Mouse (Mus musculus): Measurements from ENCODE around the gene Myo1g. TPM values are rescaled to one million over a fixed set of nuclear protein-coding genes. Genes with fewer than 3 reads are reported as not detected.
A peak's percentile ranks its signal among the peaks of the same experiment; 100 is the strongest.

Myo1g gene
- polyA plus RNA-seq, 1 experiment from 2014 or later, result 1.8 TPM

- H3K27me3 ChIP-seq (replicated peaks), result no peaks in the 10 kb centered on the region
- H3K27ac ChIP-seq, result no peak overlapping the region
- ATAC-seq, result no peak
- H3K9me3 ChIP-seq, result no peaks in the 10 kb centered on the region
- H3K4me1 ChIP-seq (replicated peaks), result 0 out of 2 replicates have a peak, but pooled peaks cover 3% of the 10 kb centered on the region
- WGBS, result 43% methylated on average over 6 of the region's 6 CpGs
- H3K36me3 ChIP-seq, result no peaks in the 10 kb centered on the region
- no peak overlapping the region for H3K9ac ChIP-seq
- no peak overlapping the region for H3K4me3 ChIP-seq (replicated peaks)
- H3K4me2 ChIP-seq (replicated peaks), result no peak overlapping the region
Measured at GRCm38 (mm10) chr11:6481669-6482185, 39.0 kb downstream of the Myo1g start.

GRCm38 (mm10) chr11:6480681-6481405 is 39.9 kb downstream of the Myo1g start:
- Histone ChIP-seq H3K4me3 (replicated peaks) (no peak overlapping the region), H3K27ac (no peak overlapping the region), H3K36me3 (no peaks in the 10 kb centered on the region), H3K9me3 (no peaks in the 10 kb centered on the region), H3K9ac (no peak overlapping the region), H3K4me2 (replicated peaks) (no peak overlapping the region), H3K27me3 (replicated peaks) (no peaks in the 10 kb centered on the region), H3K4me1 (replicated peaks) (0 out of 2 replicates have a peak, but pooled peaks cover 3% of the 10 kb centered on the region)
- ATAC-seq, result no peak
- 80% methylated on average over 13 of the region's 13 CpGs for WGBS

- no peaks in the 10 kb centered on the region for H3K9me3 ChIP-seq
- H3K9ac ChIP-seq, result no peak overlapping the region
- no peak overlapping the region for H3K4me3 ChIP-seq (replicated peaks)
- H3K36me3 ChIP-seq, result no peaks in the 10 kb centered on the region
- 0 out of 2 replicates have a peak, but pooled peaks cover 3% of the 10 kb centered on the region for H3K4me1 ChIP-seq (replicated peaks)
- no peaks in the 10 kb centered on the region for H3K27me3 ChIP-seq (replicated peaks)
- H3K27ac ChIP-seq, result no peak overlapping the region
- 68% methylated on average over 7 of the region's 7 CpGs for WGBS
- ATAC-seq, result no peak
- H3K4me2 ChIP-seq (replicated peaks), result no peak overlapping the region
Measured at GRCm38 (mm10) chr11:6480191-6480590, 40.6 kb downstream of the Myo1g start.

- H3K9me3 ChIP-seq, result no peaks in the 10 kb centered on the region
- H3K9ac ChIP-seq, result no peak overlapping the region
- no peak overlapping the region for H3K4me2 ChIP-seq (replicated peaks)
- no peak overlapping the region for H3K27ac ChIP-seq
- H3K4me3 ChIP-seq (replicated peaks), result no peak overlapping the region
- H3K27me3 ChIP-seq (replicated peaks), result no peaks in the 10 kb centered on the region
- no peak for ATAC-seq
- 85% methylated on average over 2 of the region's 2 CpGs for WGBS
- no peaks in the 10 kb centered on the region for H3K36me3 ChIP-seq
- 0 out of 2 replicates have a peak, but pooled peaks cover 4% of the 10 kb centered on the region for H3K4me1 ChIP-seq (replicated peaks)
Measured at GRCm38 (mm10) chr11:6479231-6479630, 41.5 kb downstream of the Myo1g start.

- no peak for ATAC-seq
- Histone ChIP-seq H3K9me3 (no peaks in the 10 kb centered on the region), H3K4me3 (replicated peaks) (no peak overlapping the region), H3K27me3 (replicated peaks) (no peaks in the 10 kb centered on the region), H3K36me3 (no peaks in the 10 kb centered on the region), H3K4me2 (replicated peaks) (no peak overlapping the region), H3K4me1 (replicated peaks) (0 out of 2 replicates have a peak, but pooled peaks cover 6% of the 10 kb centered on the region), H3K27ac (no peak overlapping the region), H3K9ac (no peak overlapping the region)
- 88% methylated on average over 1 of the region's 1 CpGs for WGBS
Measured at GRCm38 (mm10) chr11:6477350-6477749, 43.4 kb downstream of the Myo1g start.

- Histone ChIP-seq H3K27ac (no peak overlapping the region), H3K27me3 (replicated peaks) (no peaks in the 10 kb centered on the region), H3K4me3 (replicated peaks) (no peak overlapping the region), H3K9me3 (no peaks in the 10 kb centered on the region), H3K9ac (no peak overlapping the region), H3K4me1 (replicated peaks) (0 out of 2 replicates have a peak, but pooled peaks cover 6% of the 10 kb centered on the region), H3K36me3 (no peaks in the 10 kb centered on the region), H3K4me2 (replicated peaks) (no peak overlapping the region)
- ATAC-seq, result no peak
- WGBS, result 64% methylated on average over 6 of the region's 6 CpGs
Measured at GRCm38 (mm10) chr11:6476876-6477275, 43.9 kb downstream of the Myo1g start.

- peak; percentile 98 for ATAC-seq
- under 1% methylated on average over 50 of the region's 76 CpGs for WGBS
- Histone ChIP-seq H3K4me1 (replicated peaks) (peaks cover 6% of the 10 kb centered on the region; the same call in 1 of the 2 replicates), H3K9ac (peak within 1 kb of the TSS; percentile 97), H3K36me3 (no peaks in the 10 kb centered on the region), H3K27ac (peak within 1 kb of the TSS; percentile 97), H3K27me3 (replicated peaks) (no peaks in the 10 kb centered on the region), H3K4me2 (replicated peaks) (peak within 1 kb of the TSS; percentile 80), H3K9me3 (no peaks in the 10 kb centered on the region), H3K4me3 (replicated peaks) (peak within 1 kb of the TSS; percentile 95)
Measured at GRCm38 (mm10) chr11:6475867-6476484, 44.8 kb downstream of the Myo1g start, which contains the start of gene Purb. Gene Purb, minus strand, starts transcription at chr11:6475917.

- peak overlapping the region; percentile 95 for H3K4me3 ChIP-seq (replicated peaks)
- no peaks in the 10 kb centered on the region for H3K27me3 ChIP-seq (replicated peaks)
- peak overlapping the region; percentile 97 for H3K27ac ChIP-seq
- ATAC-seq, result peak; percentile 50
- no peaks in the 10 kb centered on the region for H3K36me3 ChIP-seq
- peak overlapping the region; percentile 80 for H3K4me2 ChIP-seq (replicated peaks)
- H3K9me3 ChIP-seq, result no peaks in the 10 kb centered on the region
- H3K4me1 ChIP-seq (replicated peaks), result peaks cover 15% of the 10 kb centered on the region
- under 1% methylated on average over 109 of the region's 109 CpGs for WGBS
- peak overlapping the region; percentile 97 for H3K9ac ChIP-seq
Measured at GRCm38 (mm10) chr11:6474874-6475731, 45.7 kb downstream of the Myo1g start.

GRCm38 (mm10) chr11:6474381-6474780 is 46.4 kb downstream of the Myo1g start:
- H3K4me2 ChIP-seq (replicated peaks), result peak overlapping the region; percentile 80
- H3K4me3 ChIP-seq (replicated peaks), result peak overlapping the region; percentile 95
- peaks cover 18% of the 10 kb centered on the region for H3K4me1 ChIP-seq (replicated peaks)
- H3K9me3 ChIP-seq, result no peaks in the 10 kb centered on the region
- H3K9ac ChIP-seq, result peak overlapping the region; percentile 97
- 18% methylated on average over 6 of the region's 6 CpGs for WGBS
- ATAC-seq, result no peak
- H3K27ac ChIP-seq, result peak overlapping the region; percentile 97; the same call in 1 of the 2 replicates
- no peaks in the 10 kb centered on the region for H3K27me3 ChIP-seq (replicated peaks)
- no peaks in the 10 kb centered on the region for H3K36me3 ChIP-seq

- Histone ChIP-seq H3K4me1 (replicated peaks) (peaks cover 18% of the 10 kb centered on the region), H3K9ac (no peak overlapping the region), H3K36me3 (0 out of 2 replicates have a peak, but pooled peaks cover 2% of the 10 kb centered on the region), H3K4me2 (replicated peaks) (peak overlapping the region; percentile 51), H3K4me3 (replicated peaks) (peak overlapping the region; percentile 28), H3K27me3 (replicated peaks) (no peaks in the 10 kb centered on the region), H3K27ac (0 out of 2 replicates have a peak overlapping the region, but pooled peaks have one; percentile 45), H3K9me3 (no peaks in the 10 kb centered on the region)
- no peak for ATAC-seq
Measured at GRCm38 (mm10) chr11:6472076-6472475, 48.7 kb downstream of the Myo1g start.

GRCm38 (mm10) chr11:6471493-6471892 is 49.3 kb downstream of the Myo1g start:
- H3K27ac ChIP-seq, result 0 out of 2 replicates have a peak overlapping the region, but pooled peaks have one; percentile 45
- 0 out of 2 replicates have a peak, but pooled peaks cover 2% of the 10 kb centered on the region for H3K36me3 ChIP-seq
- ATAC-seq, result no peak
- peak overlapping the region; percentile 28 for H3K4me3 ChIP-seq (replicated peaks)
- H3K9me3 ChIP-seq, result no peaks in the 10 kb centered on the region
- peak overlapping the region; percentile 51 for H3K4me2 ChIP-seq (replicated peaks)
- H3K4me1 ChIP-seq (replicated peaks), result peaks cover 18% of the 10 kb centered on the region
- 12% methylated on average over 1 of the region's 1 CpGs for WGBS
- H3K9ac ChIP-seq, result peak overlapping the region; percentile 26; the same call in 1 of the 2 replicates
- no peaks in the 10 kb centered on the region for H3K27me3 ChIP-seq (replicated peaks)

Measured in intestine, embryonic 15.5 days (tissue).